Mouse (Mus musculus) layer of hippocampus, postnatal 25 days (tissue): ENCODE measurements around the gene Cep126. TPM values are rescaled to one million over a fixed set of nuclear protein-coding genes. Genes with fewer than 3 reads are reported as not detected.

Source experiments
- total RNA-seq, 2 experiments: library from RNA; stranded (reverse); gene quantifications; 2 replicates each; pipeline ENCODE4 v1.2.3; 2021

Cep126 gene
- total RNA-seq, 2 experiments from 2014 or later: 14.4 to 17.0 TPM

Other genes with a start within 250 kb of the Cep126 start
- 10 to 100 TPM; 14.2 to 17.3 TPM for gene Yap1, start 129.7 kb downstream of the Cep126 start, total RNA-seq
- gene Cfap300, start 91.5 kb downstream of the Cep126 start, total RNA-seq: 10 to 100 TPM; 10.1 to 10.4 TPM